Mouse (Mus musculus): ENCODE measurements around the gene Rfesd. TPM values are rescaled to one million over a fixed set of nuclear protein-coding genes. Genes with fewer than 3 reads are reported as not detected.

The Rfesd gene
- polyA plus RNA-seq (2012; rRNA removed): 1.2 and 1.8 TPM in 2 replicates

DNA sequence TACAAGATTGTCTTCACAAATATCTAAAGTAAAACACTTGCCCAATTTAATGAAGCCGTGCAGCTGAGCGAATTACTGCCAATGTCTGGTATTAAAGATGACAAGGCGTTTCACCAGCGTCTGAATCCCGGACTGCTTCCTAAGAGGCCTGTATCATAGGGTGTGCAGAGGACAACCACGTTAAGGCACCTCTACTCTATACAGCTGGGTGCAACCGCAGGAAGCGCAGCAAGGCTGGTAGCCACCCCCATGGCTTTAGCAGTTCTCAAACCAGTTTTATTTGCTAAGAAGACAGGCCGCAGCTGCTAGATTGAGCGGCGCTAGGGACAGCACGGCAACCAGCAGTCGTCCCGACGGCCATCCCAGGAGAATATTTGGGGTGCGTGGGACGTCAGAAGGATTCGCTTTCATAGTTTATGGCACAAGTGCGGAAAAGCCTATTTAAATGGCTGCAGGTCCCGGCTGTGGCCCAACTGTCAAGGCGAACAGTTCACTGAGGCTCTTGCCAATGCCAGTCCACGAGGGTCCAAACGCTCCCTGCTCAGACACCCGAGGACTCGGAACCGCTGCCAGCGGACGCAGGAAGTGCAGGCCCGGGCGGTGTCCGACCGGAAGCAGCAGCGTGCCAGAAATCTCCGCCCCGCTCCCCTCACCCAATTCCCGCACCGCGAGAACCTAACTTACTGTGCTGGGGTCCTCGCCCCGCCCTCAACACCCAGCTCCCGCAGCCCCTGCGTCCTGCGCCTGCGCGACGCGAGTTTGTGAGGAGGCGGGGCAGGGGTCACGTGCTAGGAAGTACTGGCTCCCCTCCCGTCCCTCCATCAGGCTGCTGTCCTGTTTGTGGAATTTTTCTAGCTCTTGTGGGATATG lies at the start of gene Rfesd:
TSS of gene Rfesd (minus strand) at position 746 of the 870 bp plus-strand sequence.

DNA sequence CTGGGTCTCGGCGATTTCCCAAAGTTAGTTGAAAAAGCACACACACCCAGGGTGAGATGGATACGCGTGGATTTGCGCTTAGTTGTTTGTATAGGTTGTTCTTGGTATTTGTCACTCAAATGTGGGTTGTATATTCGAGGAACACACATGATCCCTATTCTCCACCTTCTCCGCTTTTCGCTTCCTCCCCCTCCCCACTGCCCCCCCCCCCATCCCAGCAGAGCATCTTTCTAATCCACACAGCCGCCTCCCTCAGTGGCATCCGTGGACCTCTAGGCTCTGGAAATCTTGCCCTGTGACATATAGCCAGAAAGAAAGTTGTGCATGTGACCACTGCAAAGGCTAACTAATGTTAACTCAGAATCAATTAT lies 38.4 kb upstream of the Rfesd start, which contains the start of gene Gpr150:
TSS of gene Gpr150 (minus strand) at position 101 of the 371 bp plus-strand sequence.

DNA sequence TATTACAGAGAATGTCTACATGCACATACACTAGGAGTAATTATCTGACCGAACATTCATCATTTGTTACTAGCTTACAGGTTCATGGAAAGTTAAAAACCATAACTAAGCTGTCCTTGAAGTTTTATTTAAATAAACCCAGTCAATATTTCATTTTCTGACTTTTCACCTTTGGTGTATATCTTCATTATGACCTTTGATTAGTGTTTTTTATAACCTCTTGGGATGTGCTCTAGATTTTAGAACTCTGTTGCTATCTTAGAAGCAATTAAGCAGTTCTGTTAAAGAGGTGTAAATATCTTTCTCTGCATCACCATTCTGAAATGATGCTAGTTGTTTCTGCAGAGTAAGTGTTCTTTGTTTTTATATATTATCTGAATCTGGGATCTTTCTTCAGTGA lies 51.7 kb downstream of the Rfesd start, which contains the start of gene Spata9:
TSS of gene Spata9 (plus strand) at position 301 of the 400 bp plus-strand sequence.

Other genes starting within 250 kb of the Rfesd start
- gene Glrx, start 178.9 kb downstream of the Rfesd start, polyA plus RNA-seq (2012; rRNA removed): 24.2 and 28.4 TPM in 2 replicates
- 2.6 and 4.3 TPM in 2 replicates for gene Rhobtb3, start 74.8 kb downstream of the Rfesd start, polyA plus RNA-seq (2012; rRNA removed)
- not detected in 2 replicates for gene Spata9, start 51.6 kb downstream of the Rfesd start, polyA plus RNA-seq (2012; rRNA removed)
- 0.08 and 0.12 TPM in 2 replicates for gene Gpr150, start 38.3 kb upstream of the Rfesd start, polyA plus RNA-seq (2012; rRNA removed)
- 0.80 and 1.3 TPM in 2 replicates for gene Arsk, start 79.9 kb upstream of the Rfesd start, polyA plus RNA-seq (2012; rRNA removed)
- gene Ttc37, start 80.0 kb upstream of the Rfesd start, polyA plus RNA-seq (2012; rRNA removed): 4.0 and 4.2 TPM in 2 replicates